Mouse (Mus musculus): ENCODE data around the gene Cd47.

DNA sequence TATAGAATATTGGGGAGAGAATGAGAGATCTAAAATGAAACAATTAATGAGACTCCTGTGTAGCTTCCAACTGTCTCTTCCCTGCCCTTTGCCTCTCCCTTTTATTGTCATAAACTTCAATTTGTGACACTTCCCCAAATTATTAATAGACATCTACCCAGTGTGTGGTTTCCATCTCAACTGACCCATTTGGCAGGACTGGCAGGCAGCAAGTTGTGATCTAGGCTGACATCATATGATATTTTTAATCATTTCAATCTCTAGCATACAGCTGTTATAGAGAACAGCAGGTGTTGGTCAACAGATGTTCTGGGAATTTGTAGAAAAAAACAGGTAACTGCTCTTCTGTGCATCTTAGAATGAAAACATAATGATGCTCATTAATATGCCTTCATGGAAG lies 17.0 kb upstream of the Cd47 start:
- TF ChIP-seq CTCF (IDR thresholded peaks at IDR 0.05; ENCODE audit: low read depth) = no peak
- no peak for TF ChIP-seq EP300 (IDR thresholded peaks at IDR 0.05; ENCODE audit: low read depth)

All from heart, postnatal 0 days (tissue).